Mouse (Mus musculus) neutrophil, adult 65 days (primary cell): Measurements from ENCODE around the gene Olfr788. TPM values are rescaled to one million over a fixed set of nuclear protein-coding genes. Genes with fewer than 3 reads are reported as not detected.

Experiments used
- total RNA-seq: library from RNA; stranded (reverse); gene quantifications from 2 replicates; pipeline ENCODE4 v1.2.4, GENCODE M21; 2023

The Olfr788 gene
- not detected in 2 replicates for total RNA-seq

DNA sequence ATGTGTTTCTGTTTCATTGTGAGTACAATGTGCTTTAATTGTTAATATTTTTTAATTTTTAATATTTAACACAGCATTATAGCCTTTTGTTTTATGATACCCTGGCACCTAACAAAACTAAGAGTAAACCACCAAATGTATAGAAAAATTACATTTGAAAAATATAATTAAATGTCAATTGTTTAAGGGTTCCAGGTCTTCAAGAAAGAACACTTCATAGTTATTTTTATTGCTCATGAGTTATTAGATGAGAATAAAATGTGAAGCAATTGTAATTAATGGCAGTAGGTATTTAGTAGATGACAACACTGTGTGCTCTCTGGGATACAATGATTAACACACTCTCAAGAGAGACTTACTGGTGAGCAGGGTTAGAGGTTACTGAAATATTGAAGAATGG is at the start of gene Olfr788:
TSS of gene Olfr788 (plus strand) at position 301 of the 400 bp plus-strand sequence.

DNA sequence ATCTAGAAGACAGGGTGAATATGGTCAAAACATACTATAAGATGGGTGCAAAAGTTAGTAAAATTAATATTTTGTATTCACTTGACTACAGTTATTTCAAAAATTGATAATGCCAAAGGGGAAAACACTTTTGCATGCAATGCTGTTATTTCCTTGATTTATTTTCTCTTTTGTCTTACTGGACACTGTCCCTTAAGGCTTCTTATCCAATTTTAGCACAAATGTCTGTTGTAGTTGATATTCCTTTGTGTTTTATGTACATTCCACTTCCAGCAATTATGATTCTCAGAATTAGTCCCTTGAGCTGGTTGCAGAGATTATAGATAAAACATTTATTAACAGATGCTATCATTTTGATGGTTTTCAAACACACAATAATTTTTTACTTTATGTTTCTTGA is 43.8 kb upstream of the Olfr788 start, which contains the start of gene Olfr786:
TSS of gene Olfr786 (plus strand) at position 301 of the 400 bp plus-strand sequence.

DNA sequence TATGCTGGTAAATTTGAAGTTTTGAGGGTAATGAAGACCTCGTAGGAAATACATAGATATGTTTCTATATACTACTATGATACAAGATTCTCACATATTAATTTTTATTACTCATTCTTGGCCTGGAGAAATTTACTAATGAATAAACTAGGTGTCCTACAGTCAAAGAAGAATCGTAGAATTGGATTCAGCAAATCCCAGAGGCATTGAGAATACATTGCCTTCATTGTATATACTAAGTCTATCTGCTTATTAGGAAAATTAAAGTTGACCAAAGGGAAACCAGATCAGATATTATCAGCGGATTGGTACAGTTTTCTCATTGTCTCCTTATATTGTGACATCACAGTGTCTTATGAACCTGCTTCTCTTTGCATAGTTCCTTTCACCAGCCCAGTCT is 9.2 kb upstream of the Olfr788 start, which contains the start of gene Olfr787:
TSS of gene Olfr787 (plus strand) at position 301 of the 400 bp plus-strand sequence.

DNA sequence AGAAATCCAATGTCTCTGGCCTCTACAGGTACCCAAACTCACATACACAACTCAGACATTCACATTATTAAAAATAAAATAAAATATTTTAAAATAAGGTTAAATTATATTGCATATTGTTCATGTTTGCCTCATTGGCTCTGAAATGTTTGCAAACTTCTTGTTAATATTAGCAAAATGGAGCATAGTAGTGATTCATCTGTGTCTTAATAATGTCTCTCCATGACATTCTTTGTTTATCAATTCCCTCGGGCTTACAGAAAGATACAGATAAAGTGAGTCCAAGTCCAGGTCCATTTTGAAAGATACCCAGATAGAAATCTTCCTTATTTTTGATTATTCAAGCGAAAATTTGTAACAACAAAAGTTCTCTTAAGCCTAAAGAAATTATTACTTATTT is 13.7 kb downstream of the Olfr788 start, which contains the start of gene Olfr789:
TSS of gene Olfr789 (plus strand) at position 301 of the 400 bp plus-strand sequence.

DNA sequence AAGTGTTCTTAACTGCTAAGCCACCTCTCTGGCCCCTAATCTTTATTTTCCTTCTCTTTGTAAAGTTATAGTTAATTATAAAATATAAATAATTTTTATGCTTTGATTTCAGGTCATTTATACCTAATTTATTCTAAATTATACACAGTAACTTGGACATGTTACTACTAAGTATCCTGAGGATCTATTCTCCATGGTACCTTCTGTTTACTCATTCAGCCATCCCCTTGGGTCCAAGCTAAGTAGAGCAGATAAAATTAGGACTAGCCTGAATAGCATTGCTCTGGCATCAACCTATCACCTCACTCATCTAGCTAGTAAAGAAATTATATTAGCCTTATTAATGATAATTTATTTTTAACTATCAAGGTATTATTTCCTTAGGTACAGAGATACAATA is 27.4 kb downstream of the Olfr788 start, which contains the start of gene Olfr790:
TSS of gene Olfr790 (plus strand) at position 301 of the 400 bp plus-strand sequence.

DNA sequence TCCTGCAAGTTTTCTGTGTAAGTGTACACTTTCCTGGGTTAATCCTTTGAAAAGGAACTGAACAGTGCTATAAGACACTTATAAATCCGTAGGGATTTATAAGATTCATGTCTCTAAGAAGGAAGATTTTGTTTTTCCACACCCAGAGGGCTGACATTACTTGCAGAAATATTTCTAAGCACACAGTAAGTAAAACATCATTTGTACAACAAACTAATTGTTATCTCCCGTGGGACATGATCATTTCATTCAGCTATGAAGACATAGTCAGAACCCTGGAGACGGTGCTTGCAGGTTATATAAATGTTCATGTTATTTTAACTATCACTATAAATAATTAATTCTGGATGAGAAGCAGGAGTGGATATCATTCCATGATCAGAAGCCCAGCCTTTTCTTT is 50.7 kb downstream of the Olfr788 start, which contains the start of gene Olfr791:
TSS of gene Olfr791 (plus strand) at position 301 of the 400 bp plus-strand sequence.

Other genes with a start within 250 kb of the Olfr788 start
- not detected in 2 replicates for gene Olfr774, start 234.8 kb upstream of the Olfr788 start, total RNA-seq
- gene Olfr775, start 222.6 kb upstream of the Olfr788 start, total RNA-seq: not detected in 2 replicates
- not detected in 2 replicates for gene Olfr776, start 211.9 kb upstream of the Olfr788 start, total RNA-seq
- gene Olfr777, start 199.5 kb upstream of the Olfr788 start, total RNA-seq: not detected in 2 replicates
- not detected in 2 replicates for gene Olfr780, start 152.9 kb upstream of the Olfr788 start, total RNA-seq
- not detected in 2 replicates for gene Olfr781, start 142.1 kb upstream of the Olfr788 start, total RNA-seq
- gene Olfr782, start 122.1 kb upstream of the Olfr788 start, total RNA-seq: not detected in 2 replicates
- gene Olfr784, start 86.9 kb upstream of the Olfr788 start, total RNA-seq: 0.28 TPM in 1 of 2 replicates, not detected in the other
- not detected in 2 replicates for gene Olfr785, start 65.6 kb upstream of the Olfr788 start, total RNA-seq
- gene Olfr786, start 43.7 kb upstream of the Olfr788 start, total RNA-seq: not detected in 2 replicates
- not detected in 2 replicates for gene Olfr787, start 9.1 kb upstream of the Olfr788 start, total RNA-seq
- gene Olfr789, start 13.8 kb downstream of the Olfr788 start, total RNA-seq: 0.09 TPM in 1 of 2 replicates, not detected in the other
- gene Olfr790, start 27.5 kb downstream of the Olfr788 start, total RNA-seq: not detected in 2 replicates
- gene Olfr791, start 50.8 kb downstream of the Olfr788 start, total RNA-seq: not detected in 2 replicates
- not detected in 2 replicates for gene Olfr792, start 68.2 kb downstream of the Olfr788 start, total RNA-seq
- not detected in 2 replicates for gene Olfr794, start 96.7 kb downstream of the Olfr788 start, total RNA-seq
- gene Olfr796, start 141.6 kb downstream of the Olfr788 start, total RNA-seq: not detected in 2 replicates
- gene Olfr798, start 156.9 kb downstream of the Olfr788 start, total RNA-seq: not detected in 2 replicates
- gene Olfr799, start 166.5 kb downstream of the Olfr788 start, total RNA-seq: not detected in 2 replicates
- gene Olfr800, start 186.7 kb downstream of the Olfr788 start, total RNA-seq: not detected in 2 replicates
- gene Olfr801, start 202.9 kb downstream of the Olfr788 start, total RNA-seq: not detected in 2 replicates
- not detected in 2 replicates for gene Olfr802, start 217.2 kb downstream of the Olfr788 start, total RNA-seq
- gene Olfr803, start 223.3 kb downstream of the Olfr788 start, total RNA-seq: not detected in 2 replicates
- not detected in 2 replicates for gene Olfr804, start 232.2 kb downstream of the Olfr788 start, total RNA-seq